Mouse (Mus musculus) urinary bladder, postnatal 36 days (tissue): ENCODE results near the gene Tmem130.

Experiments used
- DNase-seq, 2 experiments: peaks; one replicate each; pipeline ENCODE4 v3.0.0; 2022; ENCODE audit warnings: low spot score in 2 of 2, mixed read lengths in 1 of 2

The Tmem130 gene

GRCm38 (mm10) chr5:144733953-144734352 is 27.7 kb downstream of the Tmem130 start:
- DNase-seq = peak; percentile 26 to 31

- DNase-seq = no peak
Observed at GRCm38 (mm10) chr5:144729216-144729615, 32.4 kb downstream of the Tmem130 start.

- DNase-seq = no peak
Observed at GRCm38 (mm10) chr5:144728237-144728636, 33.4 kb downstream of the Tmem130 start.

DNA sequence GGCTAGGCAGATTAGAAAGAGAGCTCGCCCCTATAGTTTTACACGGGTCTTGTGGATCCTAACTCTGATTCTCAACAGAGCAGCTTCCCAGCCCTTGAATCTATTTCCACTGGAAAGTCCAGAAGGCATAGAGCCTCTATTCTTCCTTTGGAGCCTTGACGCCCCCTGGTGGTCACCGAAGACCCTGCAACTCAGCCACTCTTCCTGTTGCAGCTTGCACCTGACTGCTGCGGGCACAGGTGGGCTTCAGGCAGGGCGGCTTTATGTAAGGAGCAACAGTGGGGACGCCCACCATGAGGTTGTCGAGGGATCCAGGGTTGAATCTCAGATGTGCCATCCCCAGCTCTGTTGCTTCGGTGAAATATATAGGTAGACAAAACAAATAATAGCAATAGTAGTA is 34.5 kb downstream of the Tmem130 start:
- DNase-seq = peak; percentile 50 to 62

- DNase-seq = no peak
Observed at GRCm38 (mm10) chr5:144725554-144725953, 36.1 kb downstream of the Tmem130 start.

DNA sequence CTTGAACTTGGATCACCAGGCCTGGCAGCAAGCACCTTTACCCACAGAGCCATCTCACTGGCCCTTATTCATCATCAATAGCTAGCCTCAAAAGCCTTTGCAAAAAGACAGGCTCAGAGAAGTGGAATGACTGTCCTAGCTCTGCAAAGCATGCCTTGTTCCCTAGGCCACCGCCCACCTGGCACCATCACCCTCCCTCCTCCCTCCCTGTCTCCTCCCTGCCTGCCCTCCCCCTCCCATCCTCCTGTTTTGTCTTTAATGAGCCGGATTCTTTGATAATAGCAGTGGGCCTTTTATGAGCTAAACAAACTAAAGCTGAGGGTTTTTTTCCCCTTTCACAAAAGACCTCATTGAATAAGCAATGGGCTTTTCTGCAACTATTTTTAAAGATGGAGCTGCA is 36.7 kb downstream of the Tmem130 start:
- DNase-seq = no peak

DNA sequence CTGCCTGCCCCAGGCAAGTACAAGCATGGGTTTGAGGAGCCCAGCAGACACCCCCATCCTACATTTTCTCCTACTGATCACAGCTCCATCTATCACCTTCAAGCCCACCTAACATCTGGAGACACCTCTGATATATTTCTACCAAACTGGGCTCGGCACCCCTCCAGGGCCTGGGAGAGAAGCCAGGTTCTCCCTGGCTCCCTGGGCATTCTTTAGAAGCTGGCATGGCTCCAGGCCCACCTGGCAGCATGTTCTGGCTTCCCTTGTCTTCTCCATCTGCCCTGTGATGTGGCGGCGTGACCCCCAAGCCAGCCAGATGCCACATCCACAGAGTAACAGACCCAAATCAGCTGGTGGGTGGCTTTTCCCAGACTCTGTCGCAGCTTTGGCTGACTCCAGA is 41.3 kb downstream of the Tmem130 start:
- DNase-seq = no peak

GRCm38 (mm10) chr5:144719781-144720180 is 41.8 kb downstream of the Tmem130 start:
- DNase-seq = no peak

- DNase-seq = no peak
Observed at GRCm38 (mm10) chr5:144717186-144717585, 44.4 kb downstream of the Tmem130 start.

DNA sequence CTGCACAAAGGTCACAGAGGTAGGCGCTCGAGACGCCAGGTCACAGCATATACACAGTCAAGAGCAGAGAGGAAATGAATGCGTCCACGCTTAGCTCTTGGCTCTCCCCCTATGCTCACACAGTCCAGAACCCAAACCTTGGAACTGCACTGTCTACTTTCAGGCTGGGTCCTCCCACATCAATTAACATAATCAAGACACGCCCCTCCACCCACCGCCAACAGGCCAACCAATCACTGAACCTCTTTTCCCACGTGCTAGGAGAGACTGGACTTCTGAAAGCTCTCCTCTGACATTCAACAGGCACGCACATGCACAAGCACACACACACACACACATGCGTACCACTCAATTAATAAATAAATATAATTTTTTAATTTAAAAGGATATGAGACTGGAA is 48.2 kb downstream of the Tmem130 start:
- no peak for DNase-seq

DNA sequence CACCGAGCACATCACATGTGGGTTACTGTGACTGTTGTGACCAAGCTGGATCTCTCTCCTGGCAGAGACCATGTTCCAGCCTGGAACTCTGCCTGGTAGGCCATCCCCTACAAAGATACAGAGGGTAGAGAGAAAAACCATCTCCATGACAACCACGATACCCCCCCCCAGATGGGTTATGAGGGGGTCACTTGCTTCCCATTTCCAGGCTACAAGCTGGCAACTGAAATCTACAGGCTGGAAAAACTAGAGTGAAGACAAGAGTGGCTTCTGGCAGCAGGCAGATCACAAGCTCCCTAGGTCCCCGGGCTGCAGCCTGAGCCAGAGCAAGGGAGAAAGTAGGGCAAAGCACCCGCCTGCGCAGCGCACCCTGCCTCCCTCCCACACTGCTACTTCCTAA is 54.0 kb downstream of the Tmem130 start:
- DNase-seq = peak in 1 of 2 experiments; percentile 14

- DNase-seq = no peak
Observed at GRCm38 (mm10) chr5:144703464-144704368, 57.9 kb downstream of the Tmem130 start.

DNA sequence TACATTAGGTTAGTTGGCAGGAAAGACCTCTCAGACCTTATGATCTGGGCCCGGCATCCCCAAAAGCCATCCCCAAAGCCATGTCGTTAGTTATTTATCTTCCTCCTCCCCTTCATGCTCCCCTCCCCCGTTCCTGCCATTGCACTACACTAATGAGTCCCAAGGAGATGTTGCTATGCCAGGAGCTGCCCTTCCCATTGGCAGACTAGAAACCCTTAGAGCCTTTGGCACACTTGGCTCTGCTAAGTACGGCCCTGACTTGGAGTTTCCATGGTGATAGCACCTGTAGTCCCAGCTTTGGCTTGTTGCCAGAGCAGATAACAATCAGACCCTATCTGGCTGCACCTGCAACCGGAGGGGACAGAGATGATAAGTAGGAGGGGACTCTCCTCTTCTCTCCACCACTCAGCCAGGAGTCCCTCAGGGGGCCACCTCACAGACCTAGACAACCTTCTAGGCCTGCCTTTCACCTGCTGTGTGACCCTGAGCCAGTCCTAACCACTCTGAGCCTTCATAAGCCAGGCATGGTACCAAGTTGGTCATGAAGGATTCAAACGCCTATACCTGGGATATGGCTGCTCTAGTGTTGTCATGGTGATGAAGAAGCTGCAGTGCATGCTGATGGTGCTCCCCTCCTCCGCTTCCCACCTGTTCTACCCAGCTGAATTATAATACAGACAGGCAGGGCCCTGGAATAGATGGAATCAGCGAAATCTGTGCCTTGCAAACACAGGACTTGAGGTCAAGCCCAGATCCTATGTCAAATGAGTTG is 66.1 kb downstream of the Tmem130 start:
- DNase-seq = no peak

DNA sequence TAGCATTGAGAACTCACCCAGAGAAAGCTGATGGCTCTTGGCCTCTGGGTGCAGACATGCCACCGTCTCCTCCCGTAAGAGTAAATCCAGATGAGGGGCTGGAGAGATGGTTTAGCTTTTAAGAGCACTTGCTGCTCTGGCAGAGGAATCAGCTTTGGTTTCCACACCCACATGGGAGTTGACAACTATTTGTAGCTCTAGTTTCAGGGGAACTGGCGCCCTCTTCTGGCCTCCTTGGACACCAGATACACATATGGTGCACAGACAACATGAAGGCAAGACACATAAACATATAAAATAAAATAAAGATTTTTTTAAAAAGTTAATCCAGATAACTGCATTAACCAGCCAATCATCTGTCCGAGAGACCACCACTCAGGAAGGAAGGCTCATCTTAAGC is 67.5 kb downstream of the Tmem130 start:
- DNase-seq = no peak

GRCm38 (mm10) chr5:144691421-144691820 is 70.2 kb downstream of the Tmem130 start:
- no peak for DNase-seq

DNA sequence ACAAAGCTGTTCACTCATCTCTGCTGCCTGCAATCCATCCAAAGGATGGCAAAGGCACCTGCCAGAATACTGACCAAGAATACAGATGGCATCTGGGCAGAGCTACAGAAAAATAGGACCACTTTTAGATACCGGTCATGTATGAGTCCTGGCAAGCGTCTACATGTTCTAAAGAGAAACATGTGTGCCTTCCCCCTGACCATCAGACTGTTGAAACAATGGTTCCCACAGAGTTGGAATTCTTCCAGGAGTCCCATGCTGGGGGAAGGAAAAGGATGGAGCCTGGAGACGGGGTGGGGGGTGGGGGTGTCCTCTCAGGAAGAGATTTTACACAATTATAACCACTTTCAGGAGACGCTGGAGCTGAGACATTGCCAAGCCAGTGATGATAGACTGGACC is 73.2 kb downstream of the Tmem130 start:
- no peak for DNase-seq
